Mouse (Mus musculus) brain, adult 2 months (tissue): ENCODE results near the gene Banp.

Experiments
- DNase-seq: peaks from one replicate; pipeline ENCODE4 v3.0.0; 2011; ENCODE audit warnings: low read depth, low spot score

The Banp gene

GRCm38 (mm10) chr8:121980792-121981519 lies 31.4 kb downstream of the Banp start:
- DNase-seq: no peak

- no peak for DNase-seq
These were observed 32.0 kb downstream of the Banp start for GRCm38 (mm10) chr8:121981520-121981895.

DNA sequence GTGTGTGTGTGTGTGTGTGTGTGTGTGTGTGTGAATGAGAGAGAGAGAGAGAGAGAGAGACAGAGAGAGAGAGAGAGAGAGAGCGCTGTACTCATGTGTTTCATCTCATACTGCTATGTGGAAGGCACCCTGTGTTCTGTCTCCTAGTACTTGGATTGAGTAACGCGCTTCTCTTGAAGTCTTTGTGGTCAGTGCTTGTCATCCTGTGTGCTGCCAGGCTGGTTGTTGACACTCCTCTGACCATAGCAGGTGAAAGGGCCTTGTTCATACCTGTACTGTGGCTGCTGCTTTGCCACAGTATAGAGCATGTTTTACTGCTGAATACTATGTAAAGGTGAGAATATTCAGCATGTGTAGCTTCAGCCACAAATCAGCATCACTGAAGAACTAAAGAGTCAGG lies 36.1 kb downstream of the Banp start:
- no peak for DNase-seq

GRCm38 (mm10) chr8:121987892-121988291 lies 38.3 kb downstream of the Banp start:
- DNase-seq: no peak

DNA sequence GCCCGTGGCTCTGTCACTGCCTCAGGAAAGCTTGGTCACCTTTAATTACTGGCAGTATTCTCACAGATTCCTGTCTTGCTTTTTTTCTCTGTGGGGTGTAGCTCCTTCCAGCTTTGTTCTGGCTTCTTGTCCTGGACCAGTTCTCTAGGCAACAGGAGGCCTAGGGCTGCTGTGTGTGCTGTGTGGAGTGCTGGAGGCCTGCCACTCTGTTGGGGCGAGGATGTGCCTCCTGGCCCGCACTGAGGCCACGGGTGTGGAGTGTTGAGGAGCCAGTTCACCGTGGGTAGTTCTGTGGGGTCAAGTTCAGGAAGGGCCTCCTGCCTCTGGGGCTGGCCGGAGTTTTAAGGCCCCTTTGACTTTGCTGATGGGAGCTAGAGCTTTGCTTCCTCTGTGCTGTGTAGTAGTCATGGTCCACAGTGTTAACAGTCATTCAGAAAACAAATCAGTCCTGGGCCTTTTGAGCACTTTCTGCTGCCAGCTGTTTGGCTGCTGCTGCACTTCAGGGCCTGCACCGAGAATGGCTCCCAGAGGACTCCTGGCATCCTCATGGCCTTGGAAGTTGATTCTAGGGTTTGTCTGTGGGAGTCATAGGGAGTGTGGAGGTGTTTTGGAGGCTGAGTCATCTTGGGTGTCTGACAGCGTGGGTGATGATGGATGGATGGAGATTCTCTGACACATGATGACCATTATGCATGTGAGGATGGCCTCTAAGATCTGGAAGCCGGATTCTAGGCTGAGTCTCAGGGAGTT lies 41.1 kb downstream of the Banp start:
- no peak for DNase-seq

- no peak for DNase-seq
These were observed 42.1 kb downstream of the Banp start for GRCm38 (mm10) chr8:121991611-121992010.

GRCm38 (mm10) chr8:121992911-121993310 lies 43.4 kb downstream of the Banp start:
- no peak for DNase-seq

DNA sequence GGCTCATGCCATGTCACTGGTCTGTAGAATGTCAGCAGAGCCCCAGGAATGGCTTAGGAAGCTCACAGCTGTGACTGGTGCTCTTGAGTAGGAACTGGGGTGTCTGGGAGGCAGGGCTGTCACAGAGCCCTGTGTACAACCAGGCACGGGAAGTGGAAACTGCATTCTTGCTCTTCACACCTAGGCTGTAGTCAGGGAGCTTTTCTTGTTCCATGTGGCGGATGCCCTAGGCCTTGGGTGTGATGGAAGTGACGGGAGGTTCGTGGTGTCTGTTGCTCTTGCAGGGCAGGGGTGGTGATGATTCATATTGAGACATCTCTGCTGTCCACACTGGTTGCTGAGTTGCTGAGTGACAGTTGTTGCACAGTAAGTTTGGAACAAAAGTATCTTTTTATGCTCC lies 45.6 kb downstream of the Banp start:
- no peak for DNase-seq

DNA sequence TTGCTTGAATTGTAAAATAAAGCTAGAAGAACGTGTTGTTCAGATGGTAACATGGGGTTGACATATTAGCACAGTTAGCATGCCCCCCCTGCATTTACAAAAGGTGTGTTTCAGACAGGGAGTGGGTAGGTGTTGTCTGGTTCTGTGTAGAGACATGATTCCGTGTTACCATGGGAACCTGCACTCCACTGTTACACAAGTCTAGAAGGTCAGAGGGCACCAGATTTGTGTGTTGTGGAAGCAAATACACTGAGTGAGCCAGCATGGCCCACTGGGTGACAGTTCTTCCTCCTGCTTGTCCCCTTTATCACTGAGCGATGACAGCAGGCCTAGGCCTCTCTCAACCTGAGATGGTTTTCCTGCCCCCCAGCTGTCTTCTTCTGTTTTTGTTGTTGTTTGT lies 46.3 kb downstream of the Banp start:
- DNase-seq: no peak

- no peak for DNase-seq
These were observed 49.1 kb downstream of the Banp start for GRCm38 (mm10) chr8:121998631-121999030.

GRCm38 (mm10) chr8:121999211-121999610 lies 49.7 kb downstream of the Banp start:
- no peak for DNase-seq

- DNase-seq: no peak
These were observed 52.0 kb downstream of the Banp start for GRCm38 (mm10) chr8:122001339-122002115.

DNA sequence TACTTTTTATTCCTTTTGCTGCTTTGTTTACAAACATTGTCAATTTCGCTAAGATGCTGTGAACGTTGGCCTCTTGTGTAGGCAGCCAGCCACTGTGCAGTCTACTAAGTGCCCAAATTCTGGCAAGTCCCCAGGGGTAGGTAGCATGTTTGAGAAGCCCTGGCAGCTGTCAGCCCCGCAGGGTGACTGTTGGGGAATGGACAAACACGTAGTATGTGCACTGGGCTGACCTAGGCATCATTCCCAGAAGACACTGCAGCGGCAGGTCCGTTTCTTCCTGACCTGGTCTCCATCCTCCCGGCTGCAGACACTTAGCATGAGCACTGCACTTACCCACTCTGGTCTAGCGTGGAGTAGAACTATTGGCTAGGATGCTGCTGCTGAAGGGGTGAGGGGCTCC lies 54.1 kb downstream of the Banp start:
- peak; percentile 81 for DNase-seq

DNA sequence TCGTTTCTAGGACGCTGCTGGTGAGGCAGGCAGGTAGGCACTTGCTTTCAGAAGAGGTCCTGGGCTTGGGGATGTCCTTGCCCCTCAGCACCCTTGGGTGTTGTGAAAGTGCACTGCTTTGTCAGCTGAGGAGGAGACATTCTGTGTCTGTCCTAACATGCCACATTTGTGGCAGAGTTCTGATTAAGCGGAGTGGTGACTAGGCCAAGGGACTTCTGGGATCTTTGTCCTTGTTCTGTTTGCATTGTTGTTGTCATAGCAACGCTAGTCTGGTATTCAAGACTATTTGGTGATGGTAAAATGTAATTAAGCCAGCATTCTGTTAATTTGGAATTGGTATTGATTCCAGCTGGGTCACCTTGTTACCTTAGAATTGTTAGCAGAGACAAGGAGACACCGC lies 54.6 kb downstream of the Banp start:
- DNase-seq: no peak

DNA sequence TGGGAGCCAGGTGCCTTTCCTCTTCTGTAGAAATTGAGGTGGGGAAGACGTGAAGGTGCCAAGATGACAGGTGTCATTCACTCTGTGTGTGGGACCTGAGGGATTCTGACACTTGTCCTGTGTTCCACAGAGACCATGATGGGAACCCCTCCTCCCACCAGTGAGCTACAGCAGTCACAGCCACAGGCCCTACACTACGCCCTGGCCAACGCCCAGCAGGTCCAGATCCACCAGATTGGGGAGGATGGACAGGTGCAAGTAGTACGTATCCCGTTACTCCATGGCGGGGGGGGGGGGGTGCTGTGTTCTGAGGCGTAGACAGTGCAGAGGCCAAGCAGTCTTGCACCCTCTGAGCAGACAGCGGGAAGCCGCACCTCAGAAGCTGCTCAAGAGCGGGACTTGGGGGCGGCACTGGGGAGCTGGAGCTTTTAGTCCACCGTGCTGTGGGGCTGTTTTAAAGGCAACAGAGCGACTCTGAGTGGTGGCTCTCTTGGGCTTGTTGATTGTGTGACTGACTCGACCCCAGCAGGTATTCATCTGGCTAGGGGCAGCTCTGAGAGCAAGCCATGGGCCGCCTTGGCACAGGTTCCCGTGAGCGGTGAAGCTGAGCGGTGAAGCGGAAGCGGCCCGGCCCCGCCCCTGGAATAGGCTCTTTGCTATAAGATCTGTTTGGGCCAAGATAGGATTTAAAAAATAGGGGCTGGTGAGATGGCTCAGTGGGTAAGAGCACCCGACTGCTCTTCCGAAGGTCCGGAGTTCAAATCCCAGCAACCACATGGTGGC lies 56.1 kb downstream of the Banp start:
- DNase-seq: no peak

DNA sequence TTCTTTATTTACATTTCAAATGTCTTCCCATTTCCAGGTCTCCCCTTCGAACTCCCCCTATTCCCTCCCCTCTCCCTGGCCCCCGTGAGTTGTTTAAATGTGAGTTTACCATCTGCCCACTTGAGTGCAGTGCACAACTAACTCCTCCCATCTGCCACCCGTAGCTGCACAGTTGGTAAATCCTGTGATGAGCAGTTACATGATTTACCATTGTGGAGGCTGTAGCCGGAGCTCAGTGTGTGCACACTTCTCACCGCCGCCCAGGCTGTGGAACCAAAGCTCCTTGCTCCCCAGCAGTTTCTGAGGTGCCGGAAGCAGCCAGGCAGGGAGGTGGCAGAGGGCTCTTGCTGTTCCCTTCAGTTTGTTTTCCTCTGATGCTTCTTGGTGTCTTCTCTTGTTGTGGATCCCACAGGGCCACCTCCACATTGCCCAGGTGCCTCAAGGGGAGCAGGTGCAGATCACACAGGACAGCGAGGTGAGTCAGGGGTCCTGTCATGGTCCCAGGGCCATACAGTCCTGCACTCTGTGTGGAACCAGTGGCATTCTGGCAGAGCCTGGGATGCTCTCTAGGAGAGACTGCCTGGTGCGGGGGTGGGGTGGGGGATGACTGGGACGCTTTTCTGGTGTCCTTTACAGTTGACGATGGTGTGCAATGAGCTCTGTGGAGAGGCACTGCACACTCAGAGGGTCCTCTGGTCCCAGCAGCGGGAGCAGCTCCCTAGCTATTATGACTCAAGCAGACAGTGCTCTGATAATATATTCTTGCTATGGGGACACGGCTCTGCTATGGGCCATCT lies 57.3 kb downstream of the Banp start:
- peak; percentile 86 for DNase-seq

DNA sequence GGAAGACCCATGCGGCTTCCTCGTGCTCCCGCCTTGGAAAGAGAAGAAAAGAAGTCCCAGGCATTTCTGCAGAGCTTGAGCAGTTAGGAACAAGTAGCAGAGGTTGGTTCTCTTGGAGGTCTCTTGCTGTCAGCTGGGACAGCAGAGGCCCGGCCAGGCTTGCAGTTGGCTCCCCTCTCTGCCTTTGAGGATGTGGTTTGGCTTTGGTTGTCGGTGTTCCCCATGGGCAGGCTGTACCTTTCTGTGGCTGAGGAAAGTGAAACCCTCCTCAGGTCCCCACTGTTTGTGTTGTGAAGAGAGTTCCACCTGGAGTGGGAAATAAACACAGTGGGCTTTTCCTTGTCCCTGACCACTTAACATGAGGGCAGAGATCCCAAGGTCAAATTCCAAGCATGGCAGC lies 58.8 kb downstream of the Banp start:
- no peak for DNase-seq

DNA sequence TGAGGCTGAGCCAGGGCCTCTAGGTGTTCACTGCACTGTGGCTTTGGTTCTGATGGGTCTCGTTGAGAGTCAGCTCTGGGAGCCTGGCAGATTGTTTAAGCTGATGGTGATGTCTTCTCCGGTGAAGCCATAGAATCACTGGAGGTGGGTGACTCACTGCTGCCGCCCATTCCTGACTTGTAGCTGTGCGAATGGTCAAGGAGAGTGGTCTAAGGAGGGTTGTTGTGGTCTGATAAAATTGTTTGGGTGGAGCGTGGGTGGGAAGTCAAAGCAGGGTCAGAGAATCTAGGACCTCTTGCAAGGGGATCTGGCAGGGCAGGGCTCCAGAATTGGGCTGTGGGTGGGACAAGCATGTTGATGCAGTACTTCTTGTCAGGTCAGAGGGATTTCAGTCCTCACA lies 61.1 kb downstream of the Banp start:
- no peak for DNase-seq

- no peak for DNase-seq
These were observed 61.6 kb downstream of the Banp start for GRCm38 (mm10) chr8:122011066-122011588.

DNA sequence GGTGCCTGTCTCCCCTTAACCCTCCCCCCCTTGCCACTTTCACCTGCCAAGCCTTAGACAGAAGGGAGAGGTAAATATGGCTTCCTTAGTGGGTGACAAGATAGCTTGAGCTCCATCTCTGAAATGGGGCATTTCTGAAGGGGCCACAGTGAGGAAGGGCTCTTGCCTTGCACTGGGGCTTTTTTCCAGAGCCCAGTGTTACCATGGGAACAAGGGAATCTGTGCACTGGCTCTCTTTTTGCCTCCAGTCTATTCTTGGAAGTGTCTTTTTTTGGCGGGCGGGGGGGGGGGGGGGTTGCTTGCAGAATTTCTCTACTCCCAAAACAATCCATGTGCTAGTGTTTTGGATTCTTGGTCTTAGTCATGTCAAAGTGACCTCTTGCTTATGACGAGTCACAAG lies 65.1 kb downstream of the Banp start:
- peak; percentile 79 for DNase-seq
